Mouse (Mus musculus): ENCODE data around the gene Cbln1. TPM values are rescaled to one million over a fixed set of nuclear protein-coding genes. Genes with fewer than 3 reads are reported as not detected.

Cbln1 gene
- total RNA-seq (2012; rRNA removed) (not detected in 2 replicates), total RNA-seq (2014; rRNA removed) (not detected in 2 replicates), polyA plus RNA-seq (2012; ENCODE audit: insufficient read length, low read depth) (not detected in 2 replicates)

DNA sequence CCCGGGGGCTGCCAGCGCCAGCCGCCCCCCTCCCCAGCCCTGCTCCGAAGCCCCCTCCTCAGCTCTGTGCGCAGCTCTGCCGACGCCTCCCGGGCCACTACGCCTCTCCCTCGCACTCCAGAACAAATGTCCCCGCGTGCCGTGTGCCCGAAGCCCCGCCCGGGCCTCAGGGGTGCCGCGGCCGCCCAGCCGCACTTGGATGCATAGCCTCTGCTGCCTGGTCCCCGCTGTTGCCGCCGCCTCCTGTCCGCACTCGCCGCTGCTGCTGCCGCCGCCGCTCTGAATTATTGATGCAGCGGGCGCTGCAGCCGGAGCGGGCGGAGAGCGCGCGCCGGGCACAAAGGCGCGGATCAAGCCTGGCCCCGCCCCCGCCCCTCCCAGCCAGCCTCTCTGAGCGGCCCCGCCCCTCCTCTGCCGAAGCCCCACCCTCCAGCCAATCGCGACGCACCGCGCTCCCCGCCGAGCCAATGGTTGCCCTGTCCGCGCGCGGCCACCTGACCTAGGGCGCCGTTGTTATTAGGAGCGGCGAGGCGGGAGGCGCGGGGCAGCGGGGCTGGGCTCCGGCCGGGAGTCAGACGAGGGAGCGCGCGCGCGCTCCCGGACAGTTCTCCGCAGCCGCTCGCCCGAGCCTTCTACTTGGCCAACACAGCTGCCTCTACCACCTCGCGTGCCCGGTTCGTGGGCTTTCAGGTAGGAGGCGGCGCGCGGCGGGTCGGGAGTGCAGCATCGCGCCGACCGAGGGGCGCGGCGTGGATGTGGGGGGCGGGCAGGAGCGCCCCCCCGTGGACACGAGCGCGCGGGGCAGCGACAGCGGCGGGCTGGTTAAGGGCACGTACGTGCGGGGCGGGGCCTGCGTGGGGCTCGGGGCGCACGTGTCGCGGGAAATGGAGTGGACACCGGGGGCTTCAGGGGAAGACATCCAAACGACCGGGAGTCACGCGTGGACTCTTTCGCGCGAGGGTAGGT lies at the start of gene Cbln1:
Gene Cbln1, minus strand, starts transcription at position 339 of the 966 bp plus-strand sequence.
- in situ Hi-C loops (cut with MboI; ENCODE audit: low pct_ligation_motif_present, low pct_unique_long_range_greater_than_20kb, low sequenced_read_pairs), result no loop called here
- no peak within 1 kb of the TSS for H3K4me2 ChIP-seq (ENCODE audit: insufficient read depth, low read depth, poor library complexity, severe bottlenecking)
- H3K4me1 ChIP-seq (ENCODE audit: control insufficient read depth in 1 of 2, insufficient read depth in 2 of 2), result no peaks in the 10 kb centered on the region
- peaks cover 24% of the 10 kb centered on the region for H3K9me3 ChIP-seq (replicated peaks; ENCODE audit: low read length)
- TF ChIP-seq MEF2A (IDR thresholded peaks at IDR 0.05; ENCODE audit: borderline replicate concordance, low read depth, low read length) (no peak), POLR2A (IDR thresholded peaks at IDR 0.05; ENCODE audit: low read depth, low read length) (no peak), USF2 (conservative IDR thresholded peaks at IDR 0.05; ENCODE audit: low read depth, low read length) (no peak), CTCF (conservative IDR thresholded peaks at IDR 0.05 in 1 of 2, IDR thresholded peaks at IDR 0.05 in 1 of 2; ENCODE audit: low read depth in 2 of 2, low read length in 2 of 2) (no peak), PAX5 (IDR thresholded peaks at IDR 0.05; ENCODE audit: low read length) (no peak), JUN (IDR thresholded peaks at IDR 0.05; ENCODE audit: insufficient read depth, low read depth, low read length) (no peak), MYC (IDR thresholded peaks at IDR 0.05; ENCODE audit: low read depth, low read length) (no peak), NRF1 (IDR thresholded peaks at IDR 0.05; ENCODE audit: low read depth, low read length) (no peak), ZMIZ1 (IDR thresholded peaks at IDR 0.05; ENCODE audit: low read depth, low read length) (no peak), NELFE (IDR thresholded peaks at IDR 0.05; ENCODE audit: low read depth, low read length) (no peak)
- H3K9ac ChIP-seq (ENCODE audit: insufficient read depth, low read depth), result no peak within 1 kb of the TSS
- dilution Hi-C loops (cut with MboI; ENCODE audit: extremely low pct_ligation_motif_present, extremely low pct_unique_long_range_greater_than_20kb, low sequenced_read_pairs), result no loop called here
- no peaks in the 10 kb centered on the region for H3K79me2 ChIP-seq (replicated peaks; ENCODE audit: control insufficient read depth, extremely low read depth, insufficient read depth, poor library complexity, severe bottlenecking)
- H3K27ac ChIP-seq (ENCODE audit: insufficient read depth, low read depth), result no peak within 1 kb of the TSS
- peaks cover 8% of the 10 kb centered on the region for H3K27me3 ChIP-seq (replicated peaks)
- DNase-seq (ENCODE audit: extremely low read depth), result no peak
- H3K36me3 ChIP-seq (replicated peaks in 1 of 2; ENCODE audit: control insufficient read depth in 1 of 2, insufficient read depth in 1 of 2, low read length in 1 of 2), result no peaks in the 10 kb centered on the region
- H3K4me3 ChIP-seq (replicated peaks in 1 of 3; ENCODE audit: low read depth in 2 of 3, low read length in 2 of 3, poor library complexity in 1 of 3), result no peak within 1 kb of the TSS

DNA sequence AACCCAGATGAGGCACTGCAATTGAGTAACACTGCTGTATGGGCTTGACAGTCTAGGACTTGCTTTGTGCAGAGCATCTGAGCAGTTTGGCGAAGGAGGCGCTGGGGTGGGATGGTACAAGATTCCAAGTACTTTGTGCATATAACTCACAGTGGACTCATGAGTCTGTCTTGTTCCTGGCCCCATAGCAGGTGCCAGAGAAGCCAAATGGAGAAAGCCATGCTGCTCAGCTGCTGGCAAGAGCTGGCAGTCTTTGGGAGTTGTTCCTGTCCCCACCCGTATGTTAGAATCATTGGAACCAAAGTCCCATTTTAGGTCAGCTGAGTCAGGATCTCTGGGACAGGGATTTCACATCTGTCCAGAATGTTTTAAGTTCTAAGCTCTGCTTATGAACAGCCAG lies 44.7 kb upstream of the Cbln1 start:
- dilution Hi-C loops (cut with MboI; ENCODE audit: extremely low pct_ligation_motif_present, extremely low pct_unique_long_range_greater_than_20kb, low sequenced_read_pairs), result no loop called here

More for the DNA sequence above, 44.7 kb upstream of the Cbln1 start:
- H3K4me3 ChIP-seq (replicated peaks in 1 of 3; ENCODE audit: low read depth in 2 of 3, low read length in 2 of 3, poor library complexity in 1 of 3), result no peak overlapping the region
- H3K9me3 ChIP-seq (replicated peaks; ENCODE audit: low read length), result no peaks in the 10 kb centered on the region
- no peak overlapping the region for H3K4me2 ChIP-seq (ENCODE audit: insufficient read depth, low read depth, poor library complexity, severe bottlenecking)
- no peak for DNase-seq (ENCODE audit: extremely low read depth)
- peaks cover 17% of the 10 kb centered on the region for H3K27me3 ChIP-seq (replicated peaks)
- no peak overlapping the region for H3K27ac ChIP-seq (ENCODE audit: insufficient read depth, low read depth)
- peaks cover 0 to 6% of the 10 kb centered on the region in 2 experiments; a peak in 2 of 4 replicates for H3K4me1 ChIP-seq (ENCODE audit: control insufficient read depth in 1 of 2, insufficient read depth in 2 of 2)
- no peaks in the 10 kb centered on the region for H3K36me3 ChIP-seq (replicated peaks in 1 of 2; ENCODE audit: control insufficient read depth in 1 of 2, insufficient read depth in 1 of 2, low read length in 1 of 2)
- in situ Hi-C loops (cut with MboI; ENCODE audit: low pct_ligation_motif_present, low pct_unique_long_range_greater_than_20kb, low sequenced_read_pairs), result no loop called here
- H3K79me2 ChIP-seq (replicated peaks; ENCODE audit: control insufficient read depth, extremely low read depth, insufficient read depth, poor library complexity, severe bottlenecking), result no peaks in the 10 kb centered on the region
- TF ChIP-seq CHD2 (IDR thresholded peaks at IDR 0.05; ENCODE audit: low read length) (no peak), MAZ (IDR thresholded peaks at IDR 0.05; ENCODE audit: low read depth, low read length) (no peak), USF2 (conservative IDR thresholded peaks at IDR 0.05; ENCODE audit: low read depth, low read length) (no peak), JUN (IDR thresholded peaks at IDR 0.05; ENCODE audit: insufficient read depth, low read depth, low read length) (no peak), POLR2AphosphoS2 (IDR thresholded peaks at IDR 0.05; ENCODE audit: low read depth, low read length) (no peak), CHD1 (IDR thresholded peaks at IDR 0.05; ENCODE audit: low read depth, low read length) (no peak), UBTF (IDR thresholded peaks at IDR 0.05; ENCODE audit: low read depth, low read length) (no peak), ELF1 (IDR thresholded peaks at IDR 0.05; ENCODE audit: low read depth, low read length) (no peak), E2F4 (IDR thresholded peaks at IDR 0.05; ENCODE audit: insufficient replicate concordance, low read depth, low read length) (no peak), TCF12 (IDR thresholded peaks at IDR 0.05; ENCODE audit: low read depth, low read length) (no peak), ZKSCAN1 (IDR thresholded peaks at IDR 0.05; ENCODE audit: borderline replicate concordance, low read depth, low read length) (no peak), NELFE (IDR thresholded peaks at IDR 0.05; ENCODE audit: low read depth, low read length) (no peak), KAT2A (IDR thresholded peaks at IDR 0.05; ENCODE audit: insufficient replicate concordance, low read length) (no peak), PAX5 (IDR thresholded peaks at IDR 0.05; ENCODE audit: low read length) (no peak), EP300 (IDR thresholded peaks at IDR 0.05; ENCODE audit: low read length) (no peak), ZNF384 (IDR thresholded peaks at IDR 0.05; ENCODE audit: low read depth, low read length) (no peak), NRF1 (IDR thresholded peaks at IDR 0.05; ENCODE audit: low read depth, low read length) (no peak)
- H3K9ac ChIP-seq (ENCODE audit: insufficient read depth, low read depth), result no peak overlapping the region
